Mouse (Mus musculus) liver, adult 2 months (tissue): ENCODE measurements around the gene Dus1l.

Source experiments
- CTCF ChIP-seq: fragments of 200-500 bp; IDR thresholded peaks from 2 replicates; pipeline ENCODE4 v1.5.1; 2011; ENCODE audit warnings: low read depth, low read length, control low read depth
- POLR2A ChIP-seq: fragments of 200-500 bp; IDR thresholded peaks from 2 replicates; pipeline ENCODE4 v1.6.1; 2011; ENCODE audit warnings: low read length, control low read depth; ENCODE audit not compliant: insufficient read depth; ENCODE audit errors: extremely low read depth

- peak; percentile 55 for TF ChIP-seq POLR2A
- TF ChIP-seq CTCF, result no peak
Measured at GRCm38 (mm10) chr11:120795756-120796613, at the start of gene Dus1l.
